Mouse (Mus musculus) hindlimb bud, embryonic 11.5 days (tissue): ENCODE measurements around the gene Gfpt1.
A peak's percentile ranks its signal among the peaks of the same experiment; 100 is the strongest.
"Not testable (repeated sequence)": the region's sequence is repeated elsewhere in the genome, so short reads cannot be mapped to it uniquely, and the experiment has no call there.

Experiments used
- DNase-seq: peaks from one replicate; pipeline ENCODE4 v3.0.0-alpha.2; 2012; ENCODE audit warnings: low read depth, low spot score; ENCODE audit errors: extremely low spot score

Gene Gfpt1

GRCm38 (mm10) chr6:87041431-87041830 lies 1.2 kb upstream of the Gfpt1 start:
- DNase-seq: no peak

DNA sequence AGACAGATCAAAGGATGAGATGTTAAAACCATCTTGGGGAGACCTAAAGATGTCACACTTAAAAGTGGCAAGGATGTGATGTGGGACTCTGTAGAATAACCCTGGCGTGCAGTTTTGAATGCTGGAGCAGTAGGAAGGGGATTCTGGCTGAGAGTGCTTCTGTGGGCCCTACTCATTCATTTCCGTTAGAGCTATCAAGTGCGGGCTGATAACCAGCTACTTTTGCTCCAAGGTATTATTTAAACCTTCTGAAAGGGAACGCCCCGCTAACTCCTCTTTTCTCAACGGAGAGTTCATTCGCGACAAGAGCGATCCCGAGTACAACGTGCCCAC lies 676 bp upstream of the Gfpt1 start:
- peak; percentile 8 for DNase-seq

GRCm38 (mm10) chr6:87043131-87043516 lies 478 bp downstream of the Gfpt1 start:
- DNase-seq: no peak

DNA sequence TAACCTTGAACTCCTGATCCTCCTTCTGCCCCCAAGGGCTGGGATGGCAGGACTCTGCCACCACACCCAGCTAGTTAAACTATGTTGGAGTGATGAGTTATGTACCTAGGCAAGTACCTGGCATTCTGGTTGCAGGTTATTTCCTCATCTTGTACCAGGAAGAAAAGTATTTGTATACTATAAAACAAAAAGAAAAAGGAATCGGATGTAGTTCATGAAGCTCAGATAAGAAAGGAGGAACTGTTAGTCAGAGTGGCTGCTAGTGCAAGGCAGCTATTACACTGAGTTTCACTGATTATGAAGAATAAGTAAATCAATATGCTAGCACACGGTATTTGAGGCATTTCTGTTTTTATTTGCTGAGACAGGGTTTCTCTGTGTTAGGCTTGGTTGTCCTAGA lies 2.2 kb downstream of the Gfpt1 start:
- no peak for DNase-seq

DNA sequence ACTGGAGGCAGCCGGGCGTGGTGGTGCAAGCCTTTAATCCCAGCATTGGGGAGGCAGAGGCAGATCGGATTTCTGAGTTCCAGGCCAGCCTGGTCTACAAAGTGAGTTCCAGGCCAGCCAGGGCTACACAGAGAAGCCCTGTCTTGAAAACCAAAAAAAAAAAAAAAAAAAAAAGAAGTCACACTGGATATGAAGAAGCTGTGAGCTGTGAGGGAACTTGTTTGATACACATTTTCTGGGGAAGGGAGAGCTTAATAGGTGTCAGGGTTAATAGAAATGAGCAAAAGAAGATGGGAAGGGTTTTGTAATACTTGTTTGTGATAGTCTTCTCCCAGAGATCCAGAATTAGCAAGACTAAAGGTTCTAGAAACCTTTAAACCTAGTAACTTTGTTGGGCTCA lies 2.9 kb downstream of the Gfpt1 start:
- DNase-seq: no peak

DNA sequence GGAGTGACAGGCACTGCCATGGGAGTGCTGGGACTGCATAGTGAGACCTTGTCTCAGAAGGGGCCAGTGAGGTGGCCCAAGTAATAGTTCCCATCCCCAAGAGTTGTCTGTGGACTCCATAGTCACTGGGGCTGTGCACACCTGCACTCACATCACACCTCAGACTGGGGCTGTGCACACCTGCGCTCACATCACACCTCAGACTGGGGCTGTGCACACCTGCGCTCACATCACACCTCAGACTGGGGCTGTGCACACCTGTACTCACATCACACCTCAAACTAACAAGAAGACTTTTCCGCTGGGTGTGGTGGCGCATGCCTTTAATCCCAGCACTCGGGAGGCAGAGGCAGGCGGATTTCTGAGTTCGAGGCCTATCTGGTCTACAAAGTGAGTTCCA lies 6.1 kb downstream of the Gfpt1 start:
- DNase-seq: not testable (repeated sequence)

DNA sequence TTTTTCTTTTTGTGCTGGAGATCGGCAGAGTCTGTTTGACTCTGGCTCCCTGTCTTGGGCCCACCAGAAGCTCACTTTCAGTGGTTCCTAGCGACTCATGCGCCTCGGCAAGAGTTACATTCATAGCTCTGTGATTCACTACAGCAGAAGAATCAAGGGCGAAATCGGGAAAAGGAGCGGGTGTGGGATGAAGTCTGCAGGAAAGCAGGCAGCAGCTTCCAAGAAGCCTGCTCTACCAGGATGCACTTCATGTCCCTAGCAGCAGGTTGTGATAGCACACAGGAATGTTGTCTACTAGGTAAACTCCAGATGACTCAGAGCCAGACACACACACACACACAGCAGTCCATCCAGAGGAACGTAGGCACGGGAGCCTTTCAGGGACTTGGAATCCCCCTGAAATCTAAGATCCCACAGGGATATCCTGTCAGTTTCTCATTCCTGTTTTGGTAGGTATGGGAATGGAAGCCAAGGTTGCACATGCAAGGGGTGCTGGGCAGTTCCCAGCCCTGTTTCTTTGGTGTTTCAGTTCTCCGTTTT lies 9.3 kb downstream of the Gfpt1 start:
- DNase-seq: no peak

- DNase-seq: no peak
Measured at GRCm38 (mm10) chr6:87054193-87054592, 11.5 kb downstream of the Gfpt1 start.

DNA sequence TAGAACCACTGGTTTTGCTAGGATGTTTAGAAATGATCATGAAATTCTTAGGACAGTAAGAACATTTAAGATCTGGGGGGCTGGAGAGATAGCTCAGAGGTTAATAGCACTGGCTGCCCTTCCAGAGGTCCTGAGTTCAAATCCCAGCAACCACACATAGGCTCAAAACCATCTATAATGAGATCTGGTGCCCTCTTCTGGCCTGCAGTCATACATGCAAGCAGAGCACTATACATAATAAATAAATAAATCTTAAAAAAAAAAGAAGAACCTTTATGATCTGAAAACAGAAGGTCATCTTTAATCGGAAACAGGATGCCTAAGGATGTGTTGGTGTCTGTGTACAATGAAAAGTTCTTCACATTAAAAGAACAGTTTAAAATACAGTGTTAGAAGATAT lies 17.1 kb downstream of the Gfpt1 start:
- no peak for DNase-seq

- DNase-seq: no peak
Measured at GRCm38 (mm10) chr6:87063586-87063985, 20.9 kb downstream of the Gfpt1 start.

GRCm38 (mm10) chr6:87068209-87068608 lies 25.6 kb downstream of the Gfpt1 start:
- no peak for DNase-seq

GRCm38 (mm10) chr6:87069195-87069900 lies 26.7 kb downstream of the Gfpt1 start:
- DNase-seq: no peak

DNA sequence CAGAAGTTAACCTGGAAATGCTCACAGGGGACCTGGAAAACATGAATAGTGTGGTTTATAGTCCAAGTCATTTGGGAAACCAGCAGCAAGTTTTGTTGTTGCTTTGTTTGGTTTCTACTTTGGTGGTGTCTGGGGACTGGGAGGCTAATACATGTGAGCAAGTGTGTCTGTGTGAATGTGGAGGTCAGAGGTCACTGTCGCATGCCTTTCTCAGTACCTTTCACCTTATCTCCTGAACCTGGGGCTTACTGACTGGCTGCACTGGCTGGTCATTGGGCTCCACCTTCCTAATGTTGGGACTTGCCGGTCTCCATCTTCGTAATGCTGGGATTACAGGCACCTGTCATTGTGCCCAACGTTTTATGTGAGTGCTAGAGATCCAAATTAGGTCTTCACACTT lies 28.0 kb downstream of the Gfpt1 start:
- no peak for DNase-seq

DNA sequence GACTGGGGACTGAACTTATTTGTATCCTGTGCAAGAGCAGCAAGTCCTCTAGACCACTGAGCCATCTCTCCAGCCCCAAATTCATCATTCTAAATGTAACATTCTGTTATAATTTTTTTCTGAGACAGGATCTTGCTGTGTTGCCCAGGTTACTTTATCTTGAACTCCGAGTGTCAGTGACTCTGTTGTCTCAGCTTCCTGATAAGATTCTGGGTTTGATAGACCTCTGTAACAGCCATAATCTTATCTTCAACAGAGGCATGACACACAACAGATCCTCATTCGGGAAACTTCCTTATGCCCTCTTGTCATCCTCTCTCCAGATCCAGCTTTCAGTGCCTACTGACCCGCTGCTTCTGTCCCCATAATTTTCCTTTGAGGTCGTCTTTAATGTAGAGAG lies 30.1 kb downstream of the Gfpt1 start:
- DNase-seq: no peak

DNA sequence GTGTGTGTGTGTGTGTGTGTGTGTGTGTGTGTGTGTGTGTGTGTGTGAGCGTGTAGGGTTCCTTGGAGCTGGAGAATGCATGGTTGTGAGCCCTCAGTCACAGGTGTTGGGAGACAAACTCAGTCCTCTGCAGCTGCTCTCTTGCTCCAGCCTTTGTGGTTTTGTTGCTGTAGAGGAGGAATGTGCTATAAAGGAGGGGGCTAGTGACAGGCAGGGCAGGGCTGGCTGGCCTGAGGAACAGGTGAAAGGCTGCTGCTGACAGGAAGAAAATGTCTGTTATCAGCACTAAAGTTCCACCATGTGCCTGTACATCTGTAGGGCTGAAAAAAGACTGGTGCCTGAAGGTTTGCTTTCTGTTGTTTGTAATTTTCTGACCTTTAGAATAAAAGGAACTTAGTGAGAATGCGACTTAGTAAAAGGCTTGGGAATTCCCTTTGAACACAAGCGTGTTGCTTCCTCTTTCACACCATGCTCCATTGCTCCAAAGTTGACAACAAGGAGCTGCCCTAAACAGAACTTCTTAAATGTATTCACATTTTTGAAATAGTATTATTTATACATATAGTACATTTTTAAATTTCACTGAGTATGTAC lies 32.5 kb downstream of the Gfpt1 start:
- no peak for DNase-seq

- no peak for DNase-seq
Measured at GRCm38 (mm10) chr6:87079457-87079856, 36.8 kb downstream of the Gfpt1 start.

GRCm38 (mm10) chr6:87085026-87085425 lies 42.4 kb downstream of the Gfpt1 start:
- no peak for DNase-seq

- no peak for DNase-seq
Measured at GRCm38 (mm10) chr6:87088356-87088755, 45.7 kb downstream of the Gfpt1 start.

DNA sequence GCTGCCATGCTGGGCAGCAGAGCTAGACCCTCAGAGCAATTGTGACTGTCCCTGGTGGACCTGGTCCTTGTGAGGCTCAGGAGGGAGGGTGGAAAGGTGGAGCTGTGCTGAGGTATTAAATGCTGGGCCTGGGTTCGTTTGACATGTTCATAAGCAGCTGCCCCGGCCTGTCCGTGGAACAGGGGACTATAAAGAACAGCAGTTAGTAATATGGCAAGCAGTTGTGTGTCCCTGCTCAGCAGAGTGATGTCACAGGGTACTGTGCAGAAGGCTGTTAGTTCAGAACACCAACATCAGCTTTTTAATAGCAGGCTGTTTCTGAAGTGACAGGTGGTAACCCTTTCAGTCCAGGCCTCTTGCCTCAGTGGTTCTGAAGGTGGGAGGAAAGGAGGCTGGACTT lies 48.2 kb downstream of the Gfpt1 start:
- DNase-seq: no peak

GRCm38 (mm10) chr6:87092476-87092875 lies 49.8 kb downstream of the Gfpt1 start:
- DNase-seq: no peak

DNA sequence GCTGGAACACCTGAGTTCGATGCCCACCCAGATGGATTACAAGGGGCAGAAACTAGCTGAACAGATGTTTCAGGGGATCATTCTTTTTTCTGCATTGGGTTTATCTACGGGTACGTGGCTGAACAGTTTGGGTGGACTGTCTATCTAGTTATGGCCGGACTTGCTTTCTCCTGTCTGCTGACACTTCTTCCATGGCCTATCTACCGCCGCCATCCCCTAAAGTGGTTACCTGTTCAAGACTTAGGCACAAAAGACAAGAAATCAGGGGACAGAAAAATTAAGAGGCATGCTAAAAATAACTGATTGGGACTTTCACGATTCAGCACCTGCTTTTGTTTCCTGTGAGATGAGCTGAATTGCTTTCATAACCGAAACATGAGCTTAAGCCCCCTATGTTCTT lies 51.0 kb downstream of the Gfpt1 start:
- DNase-seq: not testable (repeated sequence)

DNA sequence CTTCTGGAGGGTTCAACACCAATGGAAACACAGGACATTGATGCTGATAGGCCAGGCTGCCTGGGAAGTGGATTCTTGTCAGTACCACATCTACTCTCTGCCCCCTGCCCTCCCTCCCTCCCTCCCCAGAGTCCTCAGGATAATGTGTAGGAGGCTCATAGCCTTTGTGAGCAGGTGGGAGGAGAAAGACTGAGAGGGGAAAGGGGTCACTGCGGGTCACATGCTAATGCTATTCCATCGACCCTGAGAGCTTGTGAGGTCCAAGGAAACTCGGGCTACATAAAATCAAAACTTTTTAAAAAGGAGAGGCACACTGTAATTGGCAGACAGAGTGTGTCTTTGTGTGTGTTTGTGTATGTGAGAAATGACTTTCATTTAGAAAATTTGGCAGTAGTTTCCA lies 56.6 kb downstream of the Gfpt1 start:
- no peak for DNase-seq
